Mouse (Mus musculus) liver, postnatal 0 days (tissue): ENCODE data around the gene a. TPM values are rescaled to one million over a fixed set of nuclear protein-coding genes. Genes with fewer than 3 reads are reported as not detected.
A peak's percentile ranks its signal among the peaks of the same experiment; 100 is the strongest.
"Not testable (repeated sequence)": the region's sequence is repeated elsewhere in the genome, so short reads cannot be mapped to it uniquely, and the experiment has no call there.

ENCODE experiments used
- ATAC-seq: fragments of 200-750 bp; cut with Nextera tagmentation; 2 replicates; pipeline ENCODE4 v1.8.0; 2017; ENCODE audit warnings: mild to moderate bottlenecking, moderate library complexity
- DNase-seq: peaks from one replicate; pipeline ENCODE4 v3.0.0-alpha.2; 2016
- H3K27ac ChIP-seq: fragments of 300-500 bp; sonication (generic); 2 replicates; pipeline ENCODE4 v1.5.1; 2014; ENCODE audit warnings: antibody characterized with exemption, moderate library complexity, mild to moderate bottlenecking, low read depth
- H3K27me3 ChIP-seq: fragments of 300-500 bp; sonication (generic); 2 replicates; pipeline ENCODE4 v1.6.1; 2014; ENCODE audit warnings: low read length, control low read depth, mixed read lengths; ENCODE audit not compliant: insufficient read depth
- H3K36me3 ChIP-seq: fragments of 300-500 bp; sonication (generic); replicated peaks from 2 replicates; pipeline ENCODE4 v1.6.1; 2014; ENCODE audit warnings: mild to moderate bottlenecking, control low read depth, low read length, moderate library complexity, mixed read lengths; ENCODE audit not compliant: insufficient read depth
- H3K4me1 ChIP-seq: fragments of 300-500 bp; sonication (generic); 2 replicates; pipeline ENCODE4 v1.6.1; 2014; ENCODE audit warnings: antibody characterized with exemption, mild to moderate bottlenecking, control low read depth; ENCODE audit not compliant: insufficient read depth
- H3K4me2 ChIP-seq: fragments of 300-500 bp; sonication (generic); 2 replicates; pipeline ENCODE4 v1.6.1; 2014; ENCODE audit warnings: low read depth, mild to moderate bottlenecking, low read length, moderate library complexity, mixed read lengths
- H3K4me3 ChIP-seq: fragments of 300-500 bp; sonication (generic); 2 replicates; pipeline ENCODE4 v1.5.1; 2014; ENCODE audit warnings: low read depth, low read length
- H3K9ac ChIP-seq: fragments of 300-500 bp; sonication (generic); replicated peaks from 2 replicates; pipeline ENCODE4 v1.6.1; 2014; ENCODE audit warnings: mild to moderate bottlenecking, moderate library complexity
- H3K9me3 ChIP-seq: fragments of 300-500 bp; sonication (generic); 2 replicates; pipeline ENCODE4 v1.6.1; 2016; ENCODE audit warnings: mild to moderate bottlenecking, control low read depth, low read length, mixed read lengths
- CTCF ChIP-seq: sonication (generic); IDR thresholded peaks from 2 replicates; pipeline ENCODE4 v1.5.1; 2016; ENCODE audit warnings: antibody characterized with exemption, low read depth
- EP300 ChIP-seq: IDR thresholded peaks from 2 replicates; pipeline ENCODE4 v1.6.1; 2016; ENCODE audit warnings: antibody characterized with exemption, low read depth, mild to moderate bottlenecking
- WGBS: fragments of 180-500 bp; shearing (Covaris S2); extraction: QIAGEN DNeasy Blood & Tissue Kit; methylation state at CpG from one replicate; pipeline ENCODE4 v1.1.7; 2014; ENCODE audit not compliant: insufficient replicate concordance; 5-methylcytosine and 5-hydroxymethylcytosine counted together
- polyA plus RNA-seq: library from polyadenylated mRNA; unstranded; fragments of >200 nt; fragmentation: Nextera tagmentation; extraction: Ambion mirVana; gene quantifications from 2 replicates; pipeline ENCODE4 v1.2.1, GENCODE M21; 2015

Gene a
- polyA plus RNA-seq, 1 experiment from 2014 or later: not detected

GRCm38 (mm10) chr2:155018762-155019641 is 227.8 kb downstream of the a start:
- Histone ChIP-seq H3K4me2 (peak overlapping the region; percentile 96), H3K9me3 (no peaks in the 10 kb centered on the region), H3K9ac (peak overlapping the region; percentile 61), H3K4me3 (peak overlapping the region; percentile 55), H3K27me3 (no peaks in the 10 kb centered on the region), H3K36me3 (no peaks in the 10 kb centered on the region), H3K4me1 (peaks cover 10% of the 10 kb centered on the region; the same call in 1 of the 2 replicates), H3K27ac (peak overlapping the region; percentile 91)
- ATAC-seq (peak; percentile 87), DNase-seq (peak; percentile 66)
- TF ChIP-seq EP300 (no peak), CTCF (peak; percentile 5; the same call in 1 of the 2 replicates)
- WGBS: under 1% methylated on average over 38 of the region's 38 CpGs

- TF ChIP-seq CTCF (peak; percentile 81), EP300 (0 out of 2 replicates have a peak, but pooled peaks have one; percentile 19)
These were observed 228.5 kb downstream of the a start for GRCm38 (mm10) chr2:155019673-155020072.

GRCm38 (mm10) chr2:155020247-155020826 is 229.1 kb downstream of the a start:
- not testable (repeated sequence) for H3K4me3 ChIP-seq, H3K9ac ChIP-seq, DNase-seq, H3K9me3 ChIP-seq, H3K4me2 ChIP-seq, H3K27me3 ChIP-seq, ATAC-seq, H3K36me3 ChIP-seq, H3K27ac ChIP-seq
- 57% methylated on average over 20 of the region's 20 CpGs for WGBS
- H3K4me1 ChIP-seq: peaks cover 10% of the 10 kb centered on the region; the same call in 1 of the 2 replicates

More at GRCm38 (mm10) chr2:155019673-155020072, 228.5 kb downstream of the a start:
- Histone ChIP-seq H3K9ac (peak overlapping the region; percentile 61), H3K4me2 (peak overlapping the region; percentile 96), H3K9me3 (no peaks in the 10 kb centered on the region), H3K4me3 (peak overlapping the region; percentile 55), H3K27me3 (no peaks in the 10 kb centered on the region), H3K36me3 (no peaks in the 10 kb centered on the region), H3K4me1 (peaks cover 10% of the 10 kb centered on the region; the same call in 1 of the 2 replicates), H3K27ac (peak overlapping the region; percentile 91)
- peak; percentile 74 for ATAC-seq
- peak; percentile 89 for DNase-seq
- 2% methylated on average over 22 of the region's 22 CpGs for WGBS

GRCm38 (mm10) chr2:155030831-155031230 is 239.6 kb downstream of the a start:
- DNase-seq (no peak), ATAC-seq (no peak)
- TF ChIP-seq CTCF (no peak), EP300 (no peak)
- Histone ChIP-seq H3K9ac (no peak overlapping the region), H3K4me1 (no peaks in the 10 kb centered on the region; the same call in 1 of the 2 replicates), H3K27ac (no peak overlapping the region), H3K27me3 (no peaks in the 10 kb centered on the region), H3K4me2 (no peak overlapping the region), H3K4me3 (no peak overlapping the region), H3K9me3 (no peaks in the 10 kb centered on the region), H3K36me3 (no peaks in the 10 kb centered on the region)
- WGBS: 72% methylated on average over 7 of the region's 7 CpGs

GRCm38 (mm10) chr2:155032938-155033710 is 241.9 kb downstream of the a start:
- DNase-seq: no peak
- Histone ChIP-seq H3K27me3 (no peaks in the 10 kb centered on the region), H3K4me2 (no peak overlapping the region), H3K9me3 (no peaks in the 10 kb centered on the region), H3K4me1 (no peaks in the 10 kb centered on the region; the same call in 1 of the 2 replicates), H3K4me3 (no peak overlapping the region), H3K27ac (no peak overlapping the region), H3K36me3 (no peaks in the 10 kb centered on the region), H3K9ac (no peak overlapping the region)
- no peak for ATAC-seq
- WGBS: 39% methylated on average over 19 of the region's 19 CpGs
- TF ChIP-seq CTCF (no peak), EP300 (no peak)

GRCm38 (mm10) chr2:155039956-155040355 is 248.8 kb downstream of the a start:
- H3K9ac ChIP-seq: no peak overlapping the region
- no peak overlapping the region for H3K4me2 ChIP-seq
- H3K27ac ChIP-seq: no peak overlapping the region
- no peaks in the 10 kb centered on the region for H3K27me3 ChIP-seq
- 74% methylated on average over 4 of the region's 4 CpGs for WGBS
- H3K9me3 ChIP-seq: no peaks in the 10 kb centered on the region
- TF ChIP-seq EP300 (no peak), CTCF (no peak)
- H3K4me3 ChIP-seq: no peak overlapping the region
- DNase-seq (no peak), ATAC-seq (no peak)
- no peaks in the 10 kb centered on the region for H3K36me3 ChIP-seq
- no peaks in the 10 kb centered on the region for H3K4me1 ChIP-seq
